Mouse (Mus musculus) stomach, postnatal 0 days (tissue): ENCODE measurements around the gene Mapre1.

Experiments
- CTCF ChIP-seq: IDR thresholded peaks from 2 replicates; pipeline ENCODE4 v1.5.1; 2016; ENCODE audit warnings: antibody characterized with exemption, low read depth, mild to moderate bottlenecking, moderate library complexity
- EP300 ChIP-seq: optimal IDR thresholded peaks from 2 replicates; pipeline ENCODE3; 2016; ENCODE audit warnings: antibody characterized with exemption

GRCm38 (mm10) chr2:153808146-153808545, 67.1 kb downstream of the Mapre1 start:
- TF ChIP-seq CTCF (no peak), EP300 (no peak)
